Mouse (Mus musculus) heart, embryonic 16.5 days (tissue): Measurements from ENCODE around the gene Cyb5d1. TPM values are rescaled to one million over a fixed set of nuclear protein-coding genes. Genes with fewer than 3 reads are reported as not detected.

ENCODE experiments used
- ATAC-seq: fragments of 200-750 bp; cut with Nextera tagmentation; replicated peaks from 2 replicates; pipeline ENCODE4 v1.8.0; 2017; ENCODE audit warnings: moderate number of reproducible peaks; ENCODE audit not compliant: insufficient read depth, low FRiP score; ENCODE audit errors: extremely low read depth
- H3K27ac ChIP-seq: fragments of 300-500 bp; sonication (generic); 2 replicates; pipeline ENCODE4 v1.5.1; 2014; ENCODE audit warnings: mild to moderate bottlenecking, low read length, control low read depth, moderate library complexity
- H3K27me3 ChIP-seq: fragments of 300-500 bp; sonication (generic); 2 replicates; pipeline ENCODE4 v1.6.1; 2014; ENCODE audit warnings: low read length, mixed read lengths; ENCODE audit not compliant: control insufficient read depth, insufficient read depth
- H3K36me3 ChIP-seq: fragments of 300-500 bp; sonication (generic); 2 replicates; pipeline ENCODE4 v1.6.1; 2014; ENCODE audit not compliant: control insufficient read depth, insufficient read depth
- H3K4me1 ChIP-seq: fragments of 300-500 bp; sonication (generic); 2 replicates; pipeline ENCODE4 v1.6.1; 2014; ENCODE audit warnings: low read length, mixed read lengths; ENCODE audit not compliant: control insufficient read depth, insufficient read depth
- H3K4me2 ChIP-seq: fragments of 300-500 bp; sonication (generic); 2 replicates; pipeline ENCODE4 v1.6.1; 2014; ENCODE audit warnings: low read depth, mild to moderate bottlenecking, control low read depth, low read length
- H3K4me3 ChIP-seq: fragments of 300-500 bp; sonication (generic); 2 replicates; pipeline ENCODE4 v1.5.1; 2014; ENCODE audit warnings: mild to moderate bottlenecking, control low read depth, low read length
- H3K9ac ChIP-seq: fragments of 300-500 bp; sonication (generic); 2 replicates; pipeline ENCODE4 v1.6.1; 2014; ENCODE audit warnings: low read length, control low read depth
- H3K9me3 ChIP-seq: fragments of 300-500 bp; sonication (generic); replicated peaks from 2 replicates; pipeline ENCODE4 v1.6.1; 2016; ENCODE audit warnings: low read length; ENCODE audit not compliant: control insufficient read depth
- WGBS: fragments of 180-500 bp; shearing (Covaris S2); extraction: QIAGEN DNeasy Blood & Tissue Kit; methylation state at CpG from one replicate; pipeline ENCODE4 v1.1.7; 2014; 5-methylcytosine and 5-hydroxymethylcytosine counted together
- polyA plus RNA-seq: library from polyadenylated mRNA; unstranded; fragments of >200 nt; fragmentation: Nextera tagmentation; extraction: Ambion mirVana; gene quantifications from 2 replicates; pipeline ENCODE4 v1.2.1, GENCODE M21; 2015

The Cyb5d1 gene
- polyA plus RNA-seq, 1 experiment from 2014 or later = 27.6 TPM

GRCm38 (mm10) chr11:69390400-69391034 lies 4.9 kb downstream of the Cyb5d1 start:
- 54% methylated on average over 10 of the region's 10 CpGs for WGBS
- no peak; the same call in 1 of the 2 replicates for ATAC-seq

DNA sequence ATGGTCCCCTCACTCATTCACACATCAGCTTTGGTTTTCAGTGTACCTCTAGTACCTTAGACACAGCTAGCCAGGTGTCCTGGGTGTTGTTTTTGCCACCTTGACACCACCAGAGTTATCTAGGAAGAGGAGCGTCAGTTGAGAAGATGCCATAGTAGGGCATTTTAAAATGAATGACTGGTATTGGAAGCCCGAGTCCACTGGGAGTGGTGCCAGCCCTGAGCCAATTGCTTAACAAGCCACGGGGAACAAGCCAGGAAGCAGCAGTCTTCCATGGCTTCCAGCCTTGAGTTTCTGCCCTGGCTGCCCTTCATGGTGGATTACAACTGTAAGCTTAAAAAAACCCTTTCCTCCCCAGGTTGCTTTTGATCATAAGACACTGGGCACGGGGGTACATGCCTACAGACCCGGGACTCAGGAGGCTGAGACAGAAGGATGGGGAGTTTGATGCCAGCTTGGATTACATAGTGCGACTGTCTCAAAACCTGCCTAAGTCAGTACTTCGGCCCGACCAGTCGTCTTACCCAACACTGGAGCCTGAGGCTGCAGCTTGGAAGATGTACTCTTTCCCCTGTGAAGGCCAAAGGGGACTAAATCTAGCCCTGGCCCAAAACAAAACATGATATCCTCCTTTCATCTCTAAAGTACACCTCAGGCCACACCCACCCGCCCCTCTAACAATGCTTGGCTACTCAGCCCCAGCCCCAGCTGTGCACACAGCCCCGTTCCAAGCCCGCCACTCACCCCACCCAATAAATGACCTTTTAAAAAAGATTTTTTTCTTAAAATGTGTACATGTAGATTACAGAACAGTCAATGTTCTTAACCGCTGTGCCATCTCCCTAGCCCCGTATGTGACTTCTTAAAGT lies 5.7 kb downstream of the Cyb5d1 start:
- H3K9me3 ChIP-seq = no peaks in the 10 kb centered on the region
- no peak overlapping the region; the same call in 1 of the 2 replicates for H3K4me2 ChIP-seq
- 64% methylated on average over 14 of the region's 14 CpGs for WGBS
- no peaks in the 10 kb centered on the region for H3K27me3 ChIP-seq
- H3K4me1 ChIP-seq = peaks cover 5% of the 10 kb centered on the region
- no peak overlapping the region for H3K4me3 ChIP-seq
- H3K36me3 ChIP-seq = no peaks in the 10 kb centered on the region
- ATAC-seq = no peak
- H3K9ac ChIP-seq = no peak overlapping the region
- H3K27ac ChIP-seq = no peak overlapping the region

More at GRCm38 (mm10) chr11:69390400-69391034, 4.9 kb downstream of the Cyb5d1 start:
- H3K4me2 ChIP-seq = no peak overlapping the region; the same call in 1 of the 2 replicates
- H3K9me3 ChIP-seq = no peaks in the 10 kb centered on the region
- no peaks in the 10 kb centered on the region for H3K36me3 ChIP-seq
- no peak overlapping the region for H3K4me3 ChIP-seq
- H3K27ac ChIP-seq = no peak overlapping the region
- peaks cover 5% of the 10 kb centered on the region for H3K4me1 ChIP-seq
- no peak overlapping the region for H3K9ac ChIP-seq
- H3K27me3 ChIP-seq = no peaks in the 10 kb centered on the region

DNA sequence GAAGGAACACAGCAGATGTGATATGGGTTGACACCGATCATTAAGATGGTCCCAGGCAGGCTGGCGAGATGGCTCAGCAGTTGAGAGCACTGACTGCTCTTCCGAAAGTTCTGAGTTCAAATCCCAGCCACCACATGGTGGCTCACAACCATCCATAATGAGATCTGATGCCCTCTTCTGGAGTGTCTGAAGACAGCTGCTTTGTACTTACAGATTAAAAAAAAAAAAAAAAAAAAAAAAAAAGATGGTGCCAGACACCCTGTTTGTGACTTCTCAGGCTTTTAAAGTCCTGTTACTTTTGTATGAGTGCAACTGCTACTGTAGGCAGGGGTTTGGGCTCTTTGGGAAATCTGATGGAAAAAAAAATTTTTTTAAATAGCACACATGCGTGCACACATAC lies 6.8 kb downstream of the Cyb5d1 start:
- Histone ChIP-seq H3K9ac (no peak overlapping the region), H3K4me2 (no peak overlapping the region), H3K4me1 (peaks cover 5% of the 10 kb centered on the region), H3K36me3 (no peaks in the 10 kb centered on the region), H3K27ac (no peak overlapping the region), H3K4me3 (no peak overlapping the region), H3K9me3 (no peaks in the 10 kb centered on the region), H3K27me3 (no peaks in the 10 kb centered on the region)
- no peak for ATAC-seq
- 95% methylated on average over 4 of the region's 4 CpGs for WGBS

- no peak overlapping the region for H3K4me3 ChIP-seq
- WGBS = 70% methylated on average over 7 of the region's 7 CpGs
- no peak overlapping the region for H3K27ac ChIP-seq
- no peak overlapping the region for H3K9ac ChIP-seq
- no peak for ATAC-seq
- H3K27me3 ChIP-seq = no peaks in the 10 kb centered on the region
- no peaks in the 10 kb centered on the region for H3K9me3 ChIP-seq
- H3K4me2 ChIP-seq = no peak overlapping the region
- no peaks in the 10 kb centered on the region for H3K36me3 ChIP-seq
- peaks cover 9% of the 10 kb centered on the region for H3K4me1 ChIP-seq
Measured at GRCm38 (mm10) chr11:69386758-69387157, 8.7 kb downstream of the Cyb5d1 start.

DNA sequence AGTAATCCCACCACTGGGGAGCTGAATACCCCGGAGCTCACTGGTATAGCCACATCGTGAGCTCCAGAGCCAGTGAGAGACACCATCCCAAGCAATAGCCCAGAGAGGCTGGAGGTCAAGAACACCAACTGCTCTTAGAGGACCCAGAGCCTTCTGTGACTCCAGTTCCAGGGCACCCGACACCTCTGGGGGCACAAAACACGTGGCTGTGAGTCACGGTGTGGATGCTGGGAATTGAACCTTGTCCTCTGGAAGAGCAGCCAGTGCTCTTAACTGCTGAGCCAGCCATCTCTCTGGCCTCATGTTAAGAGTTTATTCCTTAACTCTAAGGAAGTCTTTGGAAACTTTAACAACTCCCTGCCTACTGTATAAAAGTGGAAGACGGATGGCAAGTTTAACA lies 10.5 kb downstream of the Cyb5d1 start:
- Histone ChIP-seq H3K27me3 (no peaks in the 10 kb centered on the region), H3K4me3 (no peak overlapping the region), H3K9ac (no peak overlapping the region), H3K27ac (no peak overlapping the region), H3K4me1 (peaks cover 5% of the 10 kb centered on the region), H3K9me3 (no peaks in the 10 kb centered on the region), H3K36me3 (no peaks in the 10 kb centered on the region), H3K4me2 (no peak overlapping the region)
- WGBS = 73% methylated on average over 6 of the region's 6 CpGs
- ATAC-seq = no peak

GRCm38 (mm10) chr11:69382478-69383105 lies 12.8 kb downstream of the Cyb5d1 start:
- Histone ChIP-seq H3K4me1 (0 out of 2 replicates have a peak, but pooled peaks cover 3% of the 10 kb centered on the region), H3K9me3 (no peaks in the 10 kb centered on the region), H3K4me2 (no peak overlapping the region), H3K27ac (no peak overlapping the region), H3K4me3 (no peak overlapping the region), H3K9ac (no peak overlapping the region), H3K36me3 (no peaks in the 10 kb centered on the region), H3K27me3 (no peaks in the 10 kb centered on the region)
- 48% methylated on average over 10 of the region's 10 CpGs for WGBS
- ATAC-seq = no peak

GRCm38 (mm10) chr11:69381356-69381755 lies 14.1 kb downstream of the Cyb5d1 start:
- Histone ChIP-seq H3K27me3 (no peaks in the 10 kb centered on the region), H3K27ac (no peak overlapping the region), H3K9me3 (no peaks in the 10 kb centered on the region), H3K4me2 (no peak overlapping the region), H3K9ac (no peak overlapping the region), H3K4me3 (no peak overlapping the region), H3K4me1 (0 out of 2 replicates have a peak, but pooled peaks cover 3% of the 10 kb centered on the region), H3K36me3 (no peaks in the 10 kb centered on the region)
- WGBS = 57% methylated on average over 6 of the region's 6 CpGs
- ATAC-seq = no peak

- H3K4me1 ChIP-seq = 0 out of 2 replicates have a peak, but pooled peaks cover 3% of the 10 kb centered on the region
- ATAC-seq = no peak
- no peak overlapping the region for H3K27ac ChIP-seq
- no peak overlapping the region for H3K4me3 ChIP-seq
- no peaks in the 10 kb centered on the region for H3K9me3 ChIP-seq
- H3K4me2 ChIP-seq = no peak overlapping the region
- 76% methylated on average over 3 of the region's 3 CpGs for whole genome bisulfite sequencing
- no peaks in the 10 kb centered on the region for H3K36me3 ChIP-seq
- no peak overlapping the region for H3K9ac ChIP-seq
- H3K27me3 ChIP-seq = no peaks in the 10 kb centered on the region
Measured at GRCm38 (mm10) chr11:69379600-69379999, 15.8 kb downstream of the Cyb5d1 start.

DNA sequence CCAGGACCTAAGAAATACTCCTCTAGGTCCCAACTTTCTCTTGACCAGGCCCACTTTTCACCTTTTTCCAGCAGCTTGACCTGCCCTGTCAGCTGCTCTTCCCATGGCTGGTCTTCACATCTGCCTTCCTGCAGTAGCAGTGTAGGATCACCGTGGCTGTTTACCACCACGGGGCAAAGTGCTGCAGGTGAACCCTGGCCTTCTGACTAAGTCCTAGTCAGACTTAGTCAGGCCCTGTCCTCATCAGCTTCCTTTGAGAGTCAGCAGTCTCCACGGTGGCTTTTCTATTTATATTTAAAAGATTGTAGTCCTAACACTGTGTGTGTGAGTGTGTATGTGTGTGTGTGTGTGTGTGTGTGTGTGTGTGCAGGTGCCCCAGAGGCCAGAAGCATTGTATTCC lies 17.7 kb downstream of the Cyb5d1 start:
- Histone ChIP-seq H3K36me3 (no peaks in the 10 kb centered on the region), H3K4me2 (no peak overlapping the region), H3K9me3 (no peaks in the 10 kb centered on the region), H3K4me3 (no peak overlapping the region), H3K9ac (no peak overlapping the region), H3K27me3 (no peaks in the 10 kb centered on the region), H3K4me1 (0 out of 2 replicates have a peak, but pooled peaks cover 3% of the 10 kb centered on the region), H3K27ac (no peak overlapping the region)
- no peak for ATAC-seq
- WGBS = 49% methylated on average over 3 of the region's 3 CpGs
